Mouse (Mus musculus): ENCODE measurements around the gene Sfxn5. TPM values are rescaled to one million over a fixed set of nuclear protein-coding genes. Genes with fewer than 3 reads are reported as not detected.

Sfxn5 gene
- polyA plus RNA-seq, 2 experiments: 5.8 to 6.6 TPM

DNA sequence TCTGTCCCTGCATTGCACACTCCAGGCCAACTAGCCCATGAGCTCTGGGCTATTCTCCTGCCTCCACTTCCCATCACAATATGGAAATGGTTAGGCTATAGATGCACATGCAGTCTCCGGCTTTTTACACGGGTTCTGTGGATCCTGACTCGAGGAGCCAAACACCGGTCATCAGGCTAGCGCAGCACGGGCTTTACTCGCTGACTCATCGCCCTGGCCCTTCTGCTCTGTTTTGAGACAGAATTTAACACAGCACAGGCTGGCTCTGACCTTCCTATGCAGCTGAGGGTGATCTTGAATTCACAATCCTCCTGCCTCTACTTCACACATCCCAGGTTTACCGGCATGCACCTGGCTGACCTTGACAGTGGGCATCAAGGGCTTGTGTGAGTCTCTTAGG is 60.8 kb downstream of the Sfxn5 start:
- ATAC-seq (ENCODE audit: low FRiP score, low read depth): no peak
- Histone ChIP-seq H3K27me3 (ENCODE audit: control insufficient read depth, insufficient read depth, low read length) (no peaks in the 10 kb centered on the region), H3K9ac (ENCODE audit: low read depth, low read length, severe bottlenecking) (no peak overlapping the region), H3K4me3 (replicated peaks; ENCODE audit: low read length) (no peak overlapping the region), H3K27ac (replicated peaks; ENCODE audit: low read depth, low read length) (no peak overlapping the region), H3K36me3 (ENCODE audit: control insufficient read depth, insufficient read depth, low read length) (no peaks in the 10 kb centered on the region), H3K4me2 (replicated peaks; ENCODE audit: low read depth, low read length, severe bottlenecking) (no peak overlapping the region), H3K4me1 (ENCODE audit: control insufficient read depth, insufficient read depth, low read length) (peaks cover 4% of the 10 kb centered on the region; the same call in 1 of the 2 replicates), H3K9me3 (ENCODE audit: control insufficient read depth, low read length) (no peaks in the 10 kb centered on the region)
- no peak for DNase-seq (ENCODE audit: low spot score)
- no peak for TF ChIP-seq POLR2A (IDR thresholded peaks at IDR 0.05; ENCODE audit: borderline replicate concordance, extremely low read depth, insufficient read depth, insufficient read length)
- 84% methylated on average over 9 of the region's 9 CpGs for WGBS

DNA sequence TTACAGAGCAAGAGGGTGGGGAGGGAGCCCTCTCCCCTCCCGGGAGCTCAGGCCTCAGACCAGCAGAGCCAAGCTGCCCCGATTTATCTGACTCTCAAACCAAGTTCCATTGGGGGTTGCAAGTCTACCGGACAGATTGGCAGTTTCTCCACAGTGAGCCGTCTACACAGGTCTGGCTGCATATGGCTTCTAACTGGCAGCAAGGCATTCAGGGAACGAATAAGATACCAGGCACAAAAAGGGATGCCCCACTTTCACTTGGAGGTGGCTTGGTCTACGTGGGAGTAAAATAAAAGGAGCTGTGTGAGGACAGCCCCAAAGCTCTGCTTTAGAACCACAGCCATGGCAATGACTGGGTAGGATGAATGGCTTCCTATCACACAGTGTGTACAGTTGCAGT is 67.2 kb downstream of the Sfxn5 start:
- ATAC-seq (ENCODE audit: low FRiP score, low read depth): no peak
- no peaks in the 10 kb centered on the region for H3K27me3 ChIP-seq (ENCODE audit: control insufficient read depth, insufficient read depth, low read length)
- no peak overlapping the region for H3K27ac ChIP-seq (replicated peaks; ENCODE audit: low read depth, low read length)
- H3K9ac ChIP-seq (ENCODE audit: low read depth, low read length, severe bottlenecking): no peak overlapping the region
- 45% methylated on average over 6 of the region's 6 CpGs for WGBS
- DNase-seq (ENCODE audit: low spot score): no peak
- H3K9me3 ChIP-seq (ENCODE audit: control insufficient read depth, low read length): no peaks in the 10 kb centered on the region
- no peak overlapping the region for H3K4me2 ChIP-seq (replicated peaks; ENCODE audit: low read depth, low read length, severe bottlenecking)
- no peak overlapping the region for H3K4me3 ChIP-seq (replicated peaks; ENCODE audit: low read length)
- no peaks in the 10 kb centered on the region for H3K36me3 ChIP-seq (ENCODE audit: control insufficient read depth, insufficient read depth, low read length)
- TF ChIP-seq POLR2A (IDR thresholded peaks at IDR 0.05; ENCODE audit: borderline replicate concordance, extremely low read depth, insufficient read depth, insufficient read length): no peak
- peaks cover 16% of the 10 kb centered on the region for H3K4me1 ChIP-seq (ENCODE audit: control insufficient read depth, insufficient read depth, low read length)

- ATAC-seq (ENCODE audit: low FRiP score, low read depth): no peak
These were observed 68.2 kb downstream of the Sfxn5 start for GRCm38 (mm10) chr6:85264982-85265518.

DNA sequence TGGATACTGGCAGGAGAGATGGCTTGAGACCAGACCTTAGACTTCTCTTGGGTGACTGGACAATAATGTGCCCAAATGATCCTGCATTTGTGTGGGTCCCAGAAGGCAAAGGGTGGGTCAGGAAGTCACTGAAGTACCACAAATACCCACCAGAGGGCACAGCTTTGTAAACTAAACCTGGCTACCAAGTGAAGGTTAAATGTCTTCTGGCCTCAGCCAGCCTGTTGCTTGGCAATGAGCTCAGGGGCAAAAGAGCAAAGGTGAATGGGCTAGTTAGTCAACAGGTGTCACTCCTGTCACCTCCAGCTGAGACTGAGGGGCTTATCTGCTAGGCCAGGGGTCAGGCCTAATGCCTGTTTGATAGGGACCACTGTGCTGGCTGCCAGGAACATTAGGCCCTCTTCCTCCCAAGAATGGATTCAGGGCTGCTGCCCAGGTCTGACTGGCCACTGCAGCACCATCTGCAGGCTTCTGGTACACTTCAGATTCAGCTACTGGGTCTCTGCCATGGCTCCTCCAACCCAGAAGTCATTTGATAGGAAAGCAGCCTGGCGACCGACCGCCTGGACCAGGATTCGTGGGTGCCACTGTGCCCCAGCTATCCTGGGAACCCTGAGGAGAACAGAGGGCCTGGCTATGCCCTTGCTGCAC is 70.2 kb downstream of the Sfxn5 start:
- no peak for TF ChIP-seq POLR2A (IDR thresholded peaks at IDR 0.05; ENCODE audit: borderline replicate concordance, extremely low read depth, insufficient read depth, insufficient read length)
- WGBS: 90% methylated on average over 4 of the region's 4 CpGs
- Histone ChIP-seq H3K4me3 (replicated peaks; ENCODE audit: low read length) (no peak overlapping the region), H3K36me3 (ENCODE audit: control insufficient read depth, insufficient read depth, low read length) (no peaks in the 10 kb centered on the region), H3K9me3 (ENCODE audit: control insufficient read depth, low read length) (no peaks in the 10 kb centered on the region), H3K4me1 (ENCODE audit: control insufficient read depth, insufficient read depth, low read length) (peaks cover 16% of the 10 kb centered on the region), H3K27ac (replicated peaks; ENCODE audit: low read depth, low read length) (no peak overlapping the region), H3K4me2 (replicated peaks; ENCODE audit: low read depth, low read length, severe bottlenecking) (no peak overlapping the region), H3K9ac (ENCODE audit: low read depth, low read length, severe bottlenecking) (no peak overlapping the region), H3K27me3 (ENCODE audit: control insufficient read depth, insufficient read depth, low read length) (no peaks in the 10 kb centered on the region)
- DNase-seq (ENCODE audit: low spot score) (peak; percentile 61), ATAC-seq (ENCODE audit: low FRiP score, low read depth) (no peak)

More at GRCm38 (mm10) chr6:85264982-85265518, 68.2 kb downstream of the Sfxn5 start:
- no peak for TF ChIP-seq POLR2A (IDR thresholded peaks at IDR 0.05; ENCODE audit: borderline replicate concordance, extremely low read depth, insufficient read depth, insufficient read length)
- H3K27me3 ChIP-seq (ENCODE audit: control insufficient read depth, insufficient read depth, low read length): no peaks in the 10 kb centered on the region
- WGBS: 10% methylated on average over 15 of the region's 15 CpGs
- H3K4me3 ChIP-seq (replicated peaks; ENCODE audit: low read length): no peak overlapping the region
- H3K9me3 ChIP-seq (ENCODE audit: control insufficient read depth, low read length): no peaks in the 10 kb centered on the region
- no peak overlapping the region for H3K4me2 ChIP-seq (replicated peaks; ENCODE audit: low read depth, low read length, severe bottlenecking)
- no peaks in the 10 kb centered on the region for H3K36me3 ChIP-seq (ENCODE audit: control insufficient read depth, insufficient read depth, low read length)
- DNase-seq (ENCODE audit: low spot score): no peak
- H3K4me1 ChIP-seq (ENCODE audit: control insufficient read depth, insufficient read depth, low read length): peaks cover 16% of the 10 kb centered on the region
- no peak overlapping the region for H3K27ac ChIP-seq (replicated peaks; ENCODE audit: low read depth, low read length)
- H3K9ac ChIP-seq (ENCODE audit: low read depth, low read length, severe bottlenecking): no peak overlapping the region

- Histone ChIP-seq H3K9me3 (ENCODE audit: control insufficient read depth, low read length) (no peaks in the 10 kb centered on the region), H3K27me3 (ENCODE audit: control insufficient read depth, insufficient read depth, low read length) (no peaks in the 10 kb centered on the region), H3K4me3 (replicated peaks; ENCODE audit: low read length) (no peak overlapping the region), H3K36me3 (ENCODE audit: control insufficient read depth, insufficient read depth, low read length) (no peaks in the 10 kb centered on the region), H3K4me2 (replicated peaks; ENCODE audit: low read depth, low read length, severe bottlenecking) (no peak overlapping the region), H3K9ac (ENCODE audit: low read depth, low read length, severe bottlenecking) (no peak overlapping the region), H3K4me1 (ENCODE audit: control insufficient read depth, insufficient read depth, low read length) (0 out of 2 replicates have a peak, but pooled peaks cover 2% of the 10 kb centered on the region), H3K27ac (replicated peaks; ENCODE audit: low read depth, low read length) (no peak overlapping the region)
- WGBS: 38% methylated on average over 12 of the region's 12 CpGs
- TF ChIP-seq POLR2A (IDR thresholded peaks at IDR 0.05; ENCODE audit: borderline replicate concordance, extremely low read depth, insufficient read depth, insufficient read length): no peak
- DNase-seq (ENCODE audit: low spot score) (no peak), ATAC-seq (ENCODE audit: low FRiP score, low read depth) (no peak)
These were observed 74.1 kb downstream of the Sfxn5 start for GRCm38 (mm10) chr6:85259094-85259630.
